Mouse (Mus musculus) midbrain, embryonic 11.5 days (tissue): ENCODE results near the gene 4833420G17Rik. TPM values are rescaled to one million over a fixed set of nuclear protein-coding genes. Genes with fewer than 3 reads are reported as not detected.

Experiments
- polyA plus RNA-seq: library from polyadenylated mRNA; unstranded; fragments of >200 nt; fragmentation: Nextera tagmentation; extraction: Ambion mirVana; gene quantifications from 2 replicates; pipeline ENCODE4 v1.2.1, GENCODE M21; 2014

Gene 4833420G17Rik
- polyA plus RNA-seq, 1 experiment from 2014 or later = 78.5 TPM

Other genes starting within 250 kb of the 4833420G17Rik start
- 153 and 170 TPM in 2 replicates for gene Paip1, start 34.2 kb upstream of the 4833420G17Rik start, polyA plus RNA-seq
- 1.8 and 2.6 TPM in 2 replicates for gene Tmem267, start 25.3 kb downstream of the 4833420G17Rik start, polyA plus RNA-seq
- 1.6 and 2.0 TPM in 2 replicates for gene 3110070M22Rik, start 25.6 kb downstream of the 4833420G17Rik start, polyA plus RNA-seq
- 0.10 and 0.17 TPM in 2 replicates for gene Ccl28, start 161.1 kb downstream of the 4833420G17Rik start, polyA plus RNA-seq
- gene Hmgcs1, start 227.6 kb downstream of the 4833420G17Rik start, polyA plus RNA-seq = 516 and 569 TPM in 2 replicates